ENCODE assay signal across 19 mouse cellular contexts in the genomic region with DNA sequence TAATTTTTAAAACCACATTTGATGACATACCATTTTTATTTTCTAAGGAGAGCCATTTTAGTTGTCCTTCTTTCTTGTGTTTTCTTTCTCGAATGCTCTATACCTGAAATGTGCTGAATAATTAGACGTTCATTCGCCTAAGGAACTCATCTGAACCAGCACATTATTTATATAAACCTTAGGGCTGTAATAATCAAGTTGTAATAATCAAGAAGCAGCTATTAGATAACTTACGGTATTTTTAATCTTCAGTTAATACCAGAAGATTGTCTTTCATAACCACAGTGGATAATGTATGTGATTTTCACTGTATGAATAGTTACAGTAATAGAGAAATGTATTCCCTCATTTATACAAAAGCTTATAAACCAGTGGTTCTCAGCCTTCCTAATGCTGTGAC. TPM values are rescaled to one million over a fixed set of nuclear protein-coding genes. Genes with fewer than 3 reads are reported as not detected.
"Had no signal": no experiment of that assay in that cellular context is flagged by ENCODE, and none has a peak within 500 bp of the region (broad histone marks: within the 10 kb centered on the region; RNA-seq: fewer than 3 reads in every experiment).

No protein-coding gene starts in this region.

- H3K9ac ChIP-seq: neural tube, embryonic 12.5 days; neural tube, embryonic 13.5 days; stomach, embryonic 15.5 days had no signal

- H3K36me3 ChIP-seq: neural tube, embryonic 12.5 days; neural tube, embryonic 13.5 days; stomach, embryonic 15.5 days had no signal

- H3K4me3 ChIP-seq: neural tube, embryonic 12.5 days; neural tube, embryonic 13.5 days; stomach, embryonic 15.5 days had no signal

- H3K4me2 ChIP-seq: neural tube, embryonic 12.5 days; neural tube, embryonic 13.5 days; stomach, embryonic 15.5 days had no signal

- H3K9me3 ChIP-seq: neural tube, embryonic 12.5 days; neural tube, embryonic 13.5 days; stomach, embryonic 15.5 days had no signal

- DNase-seq: retina, postnatal 1 day; right cerebral cortex, adult 18-20 months; right cerebral cortex, postnatal 14 days; right cerebral cortex, postnatal 25 days; right cerebral cortex, postnatal 4 days; spleen, adult 18-20 months; thymus, adult 18-20 months; thymus, adult 2 months; thymus, postnatal 14 days; thymus, postnatal 25 days; thymus, postnatal 36 days; thymus, postnatal 4 days had no signal

- H3K27ac ChIP-seq: neural tube, embryonic 12.5 days; neural tube, embryonic 13.5 days; stomach, embryonic 15.5 days; stomach, postnatal 0 days had no signal

- H3K27me3 ChIP-seq: stomach, embryonic 15.5 days had no signal

- H3K4me1 ChIP-seq: neural tube, embryonic 12.5 days; neural tube, embryonic 13.5 days; stomach, embryonic 15.5 days had no signal

RNA-seq across cellular contexts. Expression of gene Dbx2, which starts 9.2 kb away (rescaled TPM):
- polyA plus RNA-seq: spleen, adult 2 months; stomach, embryonic 14.5 days; stomach, embryonic 16.5 days; stomach, postnatal 0 days had no signal
